Mouse (Mus musculus): ENCODE results near the gene Cabp4. TPM values are rescaled to one million over a fixed set of nuclear protein-coding genes. Genes with fewer than 3 reads are reported as not detected.

Cabp4 gene
- polyA plus RNA-seq, 1 experiment = 0.04 TPM

DNA sequence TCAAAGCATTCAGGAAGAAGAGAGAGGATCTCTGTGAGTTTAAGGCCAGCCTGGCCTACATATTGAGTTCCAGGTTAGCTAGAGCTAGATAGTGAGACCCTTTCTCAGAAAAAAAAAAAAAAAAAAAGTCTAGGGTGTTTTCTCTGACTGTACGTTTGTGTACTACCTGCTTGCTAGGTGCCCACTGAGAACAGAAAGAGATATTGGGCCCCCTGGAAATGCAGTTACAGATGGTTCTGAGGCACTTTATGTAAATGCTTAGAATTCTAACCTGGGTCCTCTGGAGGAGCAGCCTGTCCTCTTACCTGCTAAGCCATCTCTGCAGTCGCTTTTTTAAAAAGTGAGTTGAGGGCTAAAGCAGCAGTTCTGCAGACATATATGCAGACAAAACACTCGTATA lies 48.0 kb downstream of the Cabp4 start:
- Histone ChIP-seq H3K4me3 (ENCODE audit: insufficient read depth, poor library complexity, severe bottlenecking) (no peak overlapping the region), H3K79me3 (ENCODE audit: low read depth) (peaks cover 3% of the 10 kb centered on the region), H3K36me3 (ENCODE audit: control insufficient read depth, insufficient read depth) (no peaks in the 10 kb centered on the region), H3K27me3 (ENCODE audit: control insufficient read depth, insufficient read depth, insufficient read length) (no peaks in the 10 kb centered on the region), H3K79me2 (ENCODE audit: control insufficient read depth, insufficient read depth) (peaks cover 21% of the 10 kb centered on the region), H3ac (ENCODE audit: control insufficient read depth, insufficient read length, low read depth) (no peak overlapping the region)
- TF ChIP-seq FOSL1 (IDR thresholded peaks at IDR 0.05; ENCODE audit: insufficient read depth, low read length, poor library complexity, severe bottlenecking) (no peak), MAX (IDR thresholded peaks at IDR 0.05) (no peak), CTCF (IDR thresholded peaks at IDR 0.05; ENCODE audit: control insufficient read depth, insufficient read depth, insufficient read length) (no peak), MYOD1 (IDR thresholded peaks at IDR 0.05; ENCODE audit: control insufficient read depth, insufficient read length, low read depth) (no peak)

DNA sequence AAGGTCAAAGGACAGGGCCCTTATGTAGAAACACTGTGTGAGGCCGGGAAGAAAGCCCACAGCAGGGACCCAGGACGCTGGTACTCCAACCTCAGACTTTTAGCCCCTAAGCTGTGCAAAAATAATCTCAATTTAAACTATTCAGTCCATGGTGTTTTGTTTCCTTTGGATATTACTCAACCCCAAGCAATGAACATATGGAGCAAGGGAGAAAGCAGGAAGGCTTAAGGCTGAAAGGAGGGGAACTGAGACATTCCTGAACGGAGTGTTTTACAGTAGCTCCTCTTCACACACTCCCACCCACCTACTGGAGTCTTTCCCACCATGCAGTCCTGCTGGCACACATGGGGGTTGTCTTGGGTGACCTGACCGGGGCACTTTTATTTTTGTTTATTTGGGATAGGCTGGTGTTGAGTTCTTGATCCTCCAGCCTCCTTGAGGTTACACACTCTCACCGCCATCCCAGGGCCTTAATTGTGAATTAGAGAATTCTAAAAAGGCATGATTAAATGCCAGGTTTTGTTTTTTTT lies 49.0 kb downstream of the Cabp4 start:
- no peaks in the 10 kb centered on the region for H3K27me3 ChIP-seq (ENCODE audit: control insufficient read depth, insufficient read depth, insufficient read length)
- TF ChIP-seq USF1 (IDR thresholded peaks at IDR 0.05; ENCODE audit: low read depth) (no peak), FOSL1 (IDR thresholded peaks at IDR 0.05; ENCODE audit: insufficient read depth, low read length, poor library complexity, severe bottlenecking) (no peak), CEBPB (IDR thresholded peaks at IDR 0.05; ENCODE audit: low read depth) (no peak), MYOD1 (IDR thresholded peaks at IDR 0.05; ENCODE audit: control insufficient read depth, insufficient read length, low read depth) (no peak), CTCF (IDR thresholded peaks at IDR 0.05; ENCODE audit: control insufficient read depth, insufficient read depth, insufficient read length) (no peak), MYOG (IDR thresholded peaks at IDR 0.05; ENCODE audit: control insufficient read depth, extremely low read depth, insufficient read length) (no peak), MAX (IDR thresholded peaks at IDR 0.05) (no peak)
- H3K36me3 ChIP-seq (ENCODE audit: control insufficient read depth, insufficient read depth) = no peaks in the 10 kb centered on the region
- H3K79me2 ChIP-seq (ENCODE audit: control insufficient read depth, insufficient read depth) = peaks cover 13% of the 10 kb centered on the region
- H3K4me3 ChIP-seq (ENCODE audit: insufficient read depth, poor library complexity, severe bottlenecking) = no peak overlapping the region
- H3ac ChIP-seq (ENCODE audit: control insufficient read depth, insufficient read length, low read depth) = no peak overlapping the region
- no peaks in the 10 kb centered on the region for H3K79me3 ChIP-seq (ENCODE audit: low read depth)

GRCm38 (mm10) chr19:4094348-4094747 lies 49.5 kb downstream of the Cabp4 start:
- TF ChIP-seq FOSL1 (IDR thresholded peaks at IDR 0.05; ENCODE audit: insufficient read depth, low read length, poor library complexity, severe bottlenecking) (no peak), MYOD1 (IDR thresholded peaks at IDR 0.05; ENCODE audit: control insufficient read depth, insufficient read length, low read depth) (peak; percentile 19), MYOG (IDR thresholded peaks at IDR 0.05; ENCODE audit: control insufficient read depth, extremely low read depth, insufficient read length) (no peak), CEBPB (IDR thresholded peaks at IDR 0.05; ENCODE audit: low read depth) (no peak), CTCF (IDR thresholded peaks at IDR 0.05; ENCODE audit: control insufficient read depth, insufficient read depth, insufficient read length) (no peak)
- H3K4me3 ChIP-seq (ENCODE audit: insufficient read depth, poor library complexity, severe bottlenecking) = no peak overlapping the region
- H3ac ChIP-seq (ENCODE audit: control insufficient read depth, insufficient read length, low read depth) = no peak overlapping the region
- H3K27me3 ChIP-seq (ENCODE audit: control insufficient read depth, insufficient read depth, insufficient read length) = no peaks in the 10 kb centered on the region
- no peaks in the 10 kb centered on the region for H3K36me3 ChIP-seq (ENCODE audit: control insufficient read depth, insufficient read depth)
- no peaks in the 10 kb centered on the region for H3K79me3 ChIP-seq (ENCODE audit: low read depth)
- peaks cover 13% of the 10 kb centered on the region for H3K79me2 ChIP-seq (ENCODE audit: control insufficient read depth, insufficient read depth)

DNA sequence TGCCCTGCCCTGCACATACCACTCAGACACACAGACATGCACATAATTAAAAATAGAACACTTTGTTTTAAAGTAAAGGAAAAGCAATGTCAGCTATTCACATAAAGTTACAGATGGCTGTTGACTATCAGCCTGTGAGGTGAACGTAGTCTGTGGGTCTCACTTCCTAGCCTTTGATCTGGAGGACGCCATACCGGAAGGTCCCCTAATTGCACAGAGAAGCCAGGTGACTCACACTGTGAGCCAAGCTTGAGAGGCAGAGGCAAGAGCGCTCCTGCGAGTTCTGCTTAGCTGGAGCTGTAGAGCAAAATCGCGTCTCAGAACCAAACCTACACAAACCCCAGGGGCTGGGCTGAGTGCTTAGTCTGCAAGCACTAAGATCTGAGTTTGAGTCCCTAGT lies 50.1 kb downstream of the Cabp4 start:
- no peaks in the 10 kb centered on the region for H3K36me3 ChIP-seq (ENCODE audit: control insufficient read depth, insufficient read depth)
- H3K79me3 ChIP-seq (ENCODE audit: low read depth) = no peaks in the 10 kb centered on the region

GRCm38 (mm10) chr19:4092750-4093149 lies 51.1 kb downstream of the Cabp4 start:
- H3ac ChIP-seq (ENCODE audit: control insufficient read depth, insufficient read length, low read depth) = no peak overlapping the region

More for the DNA sequence above, 50.1 kb downstream of the Cabp4 start:
- H3K79me2 ChIP-seq (ENCODE audit: control insufficient read depth, insufficient read depth) = peaks cover 13% of the 10 kb centered on the region
- TF ChIP-seq USF1 (IDR thresholded peaks at IDR 0.05; ENCODE audit: low read depth) (no peak), CEBPB (IDR thresholded peaks at IDR 0.05; ENCODE audit: low read depth) (no peak), CTCF (IDR thresholded peaks at IDR 0.05; ENCODE audit: control insufficient read depth, insufficient read depth, insufficient read length) (no peak), FOSL1 (IDR thresholded peaks at IDR 0.05; ENCODE audit: insufficient read depth, low read length, poor library complexity, severe bottlenecking) (no peak), MYOD1 (IDR thresholded peaks at IDR 0.05; ENCODE audit: control insufficient read depth, insufficient read length, low read depth) (no peak), MYOG (IDR thresholded peaks at IDR 0.05; ENCODE audit: control insufficient read depth, extremely low read depth, insufficient read length) (no peak), MAX (IDR thresholded peaks at IDR 0.05) (no peak)
- H3ac ChIP-seq (ENCODE audit: control insufficient read depth, insufficient read length, low read depth) = no peak overlapping the region
- no peak overlapping the region for H3K4me3 ChIP-seq (ENCODE audit: insufficient read depth, poor library complexity, severe bottlenecking)
- no peaks in the 10 kb centered on the region for H3K27me3 ChIP-seq (ENCODE audit: control insufficient read depth, insufficient read depth, insufficient read length)

GRCm38 (mm10) chr19:4091383-4091782 lies 52.5 kb downstream of the Cabp4 start:
- H3K79me2 ChIP-seq (ENCODE audit: control insufficient read depth, insufficient read depth) = no peaks in the 10 kb centered on the region
- no peak overlapping the region for H3K4me3 ChIP-seq (ENCODE audit: insufficient read depth, poor library complexity, severe bottlenecking)
- TF ChIP-seq MYOG (IDR thresholded peaks at IDR 0.05; ENCODE audit: control insufficient read depth, extremely low read depth, insufficient read length) = no peak
- TF ChIP-seq USF1 (IDR thresholded peaks at IDR 0.05; ENCODE audit: low read depth) = no peak
- TF ChIP-seq MYOD1 (IDR thresholded peaks at IDR 0.05; ENCODE audit: control insufficient read depth, insufficient read length, low read depth) = no peak
- no peak for TF ChIP-seq CEBPB (IDR thresholded peaks at IDR 0.05; ENCODE audit: low read depth)
- no peak for TF ChIP-seq CTCF (IDR thresholded peaks at IDR 0.05; ENCODE audit: control insufficient read depth, insufficient read depth, insufficient read length)
- no peak for TF ChIP-seq MAX (IDR thresholded peaks at IDR 0.05)
- no peak for TF ChIP-seq FOSL1 (IDR thresholded peaks at IDR 0.05; ENCODE audit: insufficient read depth, low read length, poor library complexity, severe bottlenecking)
- H3K27me3 ChIP-seq (ENCODE audit: control insufficient read depth, insufficient read depth, insufficient read length) = no peaks in the 10 kb centered on the region
- no peaks in the 10 kb centered on the region for H3K79me3 ChIP-seq (ENCODE audit: low read depth)
- H3ac ChIP-seq (ENCODE audit: control insufficient read depth, insufficient read length, low read depth) = no peak overlapping the region
- no peaks in the 10 kb centered on the region for H3K36me3 ChIP-seq (ENCODE audit: control insufficient read depth, insufficient read depth)

More at GRCm38 (mm10) chr19:4092750-4093149, 51.1 kb downstream of the Cabp4 start:
- Histone ChIP-seq H3K79me3 (ENCODE audit: low read depth) (no peaks in the 10 kb centered on the region), H3K79me2 (ENCODE audit: control insufficient read depth, insufficient read depth) (peaks cover 3% of the 10 kb centered on the region), H3K4me3 (ENCODE audit: insufficient read depth, poor library complexity, severe bottlenecking) (no peak overlapping the region), H3K36me3 (ENCODE audit: control insufficient read depth, insufficient read depth) (no peaks in the 10 kb centered on the region), H3K27me3 (ENCODE audit: control insufficient read depth, insufficient read depth, insufficient read length) (no peaks in the 10 kb centered on the region)
- peak; percentile 11 for TF ChIP-seq MAX (IDR thresholded peaks at IDR 0.05)
- TF ChIP-seq FOSL1 (IDR thresholded peaks at IDR 0.05; ENCODE audit: insufficient read depth, low read length, poor library complexity, severe bottlenecking) = peak; percentile 30
- TF ChIP-seq CTCF (IDR thresholded peaks at IDR 0.05; ENCODE audit: control insufficient read depth, insufficient read depth, insufficient read length) = no peak
- TF ChIP-seq MYOD1 (IDR thresholded peaks at IDR 0.05; ENCODE audit: control insufficient read depth, insufficient read length, low read depth) = peak; percentile 89
- no peak for TF ChIP-seq MYOG (IDR thresholded peaks at IDR 0.05; ENCODE audit: control insufficient read depth, extremely low read depth, insufficient read length)
- TF ChIP-seq CEBPB (IDR thresholded peaks at IDR 0.05; ENCODE audit: low read depth) = peak; percentile 97
